Mouse (Mus musculus): Measurements from ENCODE around the gene Mospd3. TPM values are rescaled to one million over a fixed set of nuclear protein-coding genes. Genes with fewer than 3 reads are reported as not detected.
"Not testable (repeated sequence)": the region's sequence is repeated elsewhere in the genome, so short reads cannot be mapped to it uniquely, and the experiment has no call there.

The Mospd3 gene
- polyA plus RNA-seq, 1 experiment from 2014 or later = 53.3 TPM

GRCm38 (mm10) chr5:137623937-137624530, 23.2 kb upstream of the Mospd3 start:
- DNase-seq (ENCODE audit: low spot score) = no peak

- DNase-seq (ENCODE audit: low spot score) = no peak
Measured at GRCm38 (mm10) chr5:137615347-137615746, 14.5 kb upstream of the Mospd3 start.

GRCm38 (mm10) chr5:137614921-137615320, 14.1 kb upstream of the Mospd3 start:
- not testable (repeated sequence) for DNase-seq (ENCODE audit: low spot score)

GRCm38 (mm10) chr5:137613550-137613949, 12.7 kb upstream of the Mospd3 start, which contains the start of gene Pcolce:
Pcolce (minus strand) TSS chr5:137613784.
- no peak for DNase-seq (ENCODE audit: low spot score)

- no peak for DNase-seq (ENCODE audit: low spot score)
Measured at GRCm38 (mm10) chr5:137613076-137613475, 12.2 kb upstream of the Mospd3 start.

- DNase-seq (ENCODE audit: low spot score) = no peak
Measured at GRCm38 (mm10) chr5:137611245-137611602, 10.4 kb upstream of the Mospd3 start.

GRCm38 (mm10) chr5:137610548-137611244, 9.8 kb upstream of the Mospd3 start:
- no peak for DNase-seq (ENCODE audit: low spot score)

- no peak for DNase-seq (ENCODE audit: low spot score)
Measured at GRCm38 (mm10) chr5:137610056-137610455, 9.2 kb upstream of the Mospd3 start.

- no peak for DNase-seq (ENCODE audit: low spot score)
Measured at GRCm38 (mm10) chr5:137609292-137609691, 8.4 kb upstream of the Mospd3 start.

- DNase-seq (ENCODE audit: low spot score) = no peak
Measured at GRCm38 (mm10) chr5:137608654-137609190, 7.9 kb upstream of the Mospd3 start.

- no peak for DNase-seq (ENCODE audit: low spot score)
Measured at GRCm38 (mm10) chr5:137607860-137608653, 7.2 kb upstream of the Mospd3 start.

GRCm38 (mm10) chr5:137601365-137601729, 489 bp upstream of the Mospd3 start:
- DNase-seq (ENCODE audit: low spot score) = peak; percentile 49

- no peak for DNase-seq (ENCODE audit: low spot score)
Measured at GRCm38 (mm10) chr5:137600281-137600618, 608 bp downstream of the Mospd3 start.

GRCm38 (mm10) chr5:137599600-137599999, 1.3 kb downstream of the Mospd3 start:
- no peak for DNase-seq (ENCODE audit: low spot score)

GRCm38 (mm10) chr5:137598100-137598826, 2.6 kb downstream of the Mospd3 start:
- DNase-seq (ENCODE audit: low spot score) = no peak

- no peak for DNase-seq (ENCODE audit: low spot score)
Measured at GRCm38 (mm10) chr5:137597625-137598024, 3.2 kb downstream of the Mospd3 start.

- peak; percentile 62 for DNase-seq (ENCODE audit: low spot score)
Measured at GRCm38 (mm10) chr5:137596601-137597261, 4.1 kb downstream of the Mospd3 start.

- DNase-seq (ENCODE audit: low spot score) = no peak
Measured at GRCm38 (mm10) chr5:137595921-137596320, 4.9 kb downstream of the Mospd3 start.

GRCm38 (mm10) chr5:137590507-137590906, 10.4 kb downstream of the Mospd3 start:
- no peak for DNase-seq (ENCODE audit: low spot score)

GRCm38 (mm10) chr5:137584976-137585375, 15.9 kb downstream of the Mospd3 start:
- DNase-seq (ENCODE audit: low spot score) = peak; percentile 69

- DNase-seq (ENCODE audit: low spot score) = peak; percentile 30
Measured at GRCm38 (mm10) chr5:137583670-137584169, 17.1 kb downstream of the Mospd3 start.

Measured in thymus, postnatal 0 days (tissue).